Mouse (Mus musculus) ovary, adult 18-20 months (tissue): ENCODE measurements around the gene Acoxl.

Experiments used
- DNase-seq: peaks from one replicate; pipeline ENCODE4 v3.0.0; 2022; ENCODE audit warnings: low spot score, mixed read lengths

Acoxl gene

GRCm38 (mm10) chr2:128033503-128033902, 194.8 kb downstream of the Acoxl start:
- DNase-seq, result no peak

DNA sequence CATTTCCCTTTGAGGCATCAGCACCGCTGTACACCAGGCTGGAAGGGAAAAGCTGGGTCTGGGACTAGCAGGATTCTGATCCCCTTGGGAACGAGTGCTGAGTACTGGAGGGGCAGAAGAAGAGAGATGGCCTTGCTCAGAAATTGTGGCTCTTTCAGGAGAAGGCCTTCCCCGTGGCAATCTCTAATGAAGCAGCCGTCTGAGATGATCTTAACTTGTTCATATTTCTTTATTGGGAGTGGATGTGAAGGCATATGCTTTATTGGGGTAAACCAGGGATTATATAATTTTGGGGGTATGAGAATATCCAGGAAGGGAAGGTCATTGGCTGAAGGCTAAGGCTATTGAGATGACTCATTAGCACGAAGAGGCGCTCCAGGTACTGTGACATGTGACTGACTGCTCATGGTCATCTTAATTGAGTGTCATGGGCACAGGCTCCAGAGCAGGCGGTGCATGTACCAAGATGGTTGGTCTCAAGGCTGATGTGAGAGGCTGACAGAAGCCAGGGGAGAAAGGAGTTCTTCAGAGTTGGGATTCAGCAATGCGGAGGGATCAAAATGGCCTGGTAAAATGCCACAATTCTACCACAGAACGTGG, 195.5 kb downstream of the Acoxl start:
- DNase-seq, result no peak

DNA sequence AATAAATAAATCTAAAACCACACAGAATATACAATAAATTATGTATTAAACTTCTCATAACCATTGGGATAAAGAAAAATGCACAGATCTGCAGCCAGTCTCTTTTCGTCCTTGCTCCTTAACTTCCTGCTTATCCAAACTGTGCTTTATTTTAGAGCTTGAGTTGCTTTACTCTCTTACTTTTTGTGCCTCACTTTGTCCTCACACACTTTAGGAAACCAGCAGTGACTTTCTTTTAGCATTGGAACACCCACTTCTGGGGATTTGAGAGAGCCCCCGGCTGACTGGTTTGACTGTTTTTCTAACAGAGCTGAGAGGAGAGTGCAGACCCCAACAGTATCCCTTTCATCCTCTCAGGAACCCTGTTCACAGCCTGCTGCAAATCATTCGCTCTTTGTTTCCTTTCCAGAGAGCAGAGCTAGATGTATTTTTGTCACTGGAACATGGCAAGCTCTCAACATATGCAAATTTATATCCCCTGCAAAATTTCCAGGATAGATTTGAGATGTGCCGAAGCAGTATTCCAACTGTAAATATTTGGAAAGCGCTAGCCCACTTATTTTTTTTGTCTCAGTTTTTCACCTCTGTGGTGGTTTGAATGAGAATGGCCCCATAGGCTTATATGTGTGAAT, 199.7 kb downstream of the Acoxl start:
- no peak for DNase-seq

DNA sequence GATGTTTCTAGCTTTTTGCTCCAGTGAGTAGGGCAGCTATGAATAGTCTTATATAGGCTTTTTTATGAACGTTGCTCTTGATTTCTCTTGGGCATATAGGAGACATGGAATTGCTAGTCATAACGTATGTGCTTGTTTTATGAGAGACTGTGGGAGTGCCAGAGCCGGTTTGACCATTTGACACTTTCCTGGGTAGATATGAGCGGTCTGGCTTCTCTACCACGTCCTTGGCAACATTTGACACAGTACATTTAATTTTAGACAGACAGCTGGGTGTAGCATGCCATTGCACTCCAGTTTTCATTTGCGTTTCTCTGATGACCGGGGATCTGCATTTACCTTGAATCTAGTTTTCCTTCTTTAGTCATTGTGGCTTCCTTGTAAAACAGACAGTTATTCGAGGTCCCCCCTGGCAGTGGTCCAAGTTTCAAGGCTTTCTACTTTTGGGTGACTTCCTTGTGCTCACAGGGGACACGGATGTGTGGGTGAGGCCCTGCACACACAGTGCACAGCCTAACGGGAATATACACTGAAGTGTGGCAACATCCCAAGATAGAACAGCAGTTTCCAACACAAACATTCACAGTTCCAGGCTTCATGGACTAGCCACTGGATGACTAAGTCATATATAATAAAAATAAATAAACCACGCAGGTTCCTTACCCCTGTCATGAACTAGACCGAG, 202.5 kb downstream of the Acoxl start:
- DNase-seq, result no peak

- no peak for DNase-seq
These were observed 207.8 kb downstream of the Acoxl start for GRCm38 (mm10) chr2:128046454-128046853.

DNA sequence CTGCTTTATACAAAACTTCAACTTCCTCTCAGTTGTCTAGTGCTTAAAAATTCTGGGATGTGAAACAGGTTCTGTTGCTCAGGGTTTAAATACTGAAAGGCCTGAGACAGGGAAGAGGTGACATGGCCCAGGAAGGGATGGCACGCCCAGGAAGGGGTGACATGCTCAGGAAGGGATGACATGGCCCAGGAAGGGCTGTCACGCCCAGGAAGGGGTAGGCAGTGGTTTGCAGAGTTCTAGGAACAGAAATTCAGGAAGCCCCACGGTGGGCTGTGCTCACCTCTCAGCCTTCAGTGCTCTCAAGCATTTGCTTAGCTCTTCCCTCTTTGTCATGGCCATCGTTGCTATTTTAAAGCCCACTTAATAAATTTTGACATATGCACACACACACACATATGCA, 216.2 kb downstream of the Acoxl start:
- DNase-seq, result no peak

DNA sequence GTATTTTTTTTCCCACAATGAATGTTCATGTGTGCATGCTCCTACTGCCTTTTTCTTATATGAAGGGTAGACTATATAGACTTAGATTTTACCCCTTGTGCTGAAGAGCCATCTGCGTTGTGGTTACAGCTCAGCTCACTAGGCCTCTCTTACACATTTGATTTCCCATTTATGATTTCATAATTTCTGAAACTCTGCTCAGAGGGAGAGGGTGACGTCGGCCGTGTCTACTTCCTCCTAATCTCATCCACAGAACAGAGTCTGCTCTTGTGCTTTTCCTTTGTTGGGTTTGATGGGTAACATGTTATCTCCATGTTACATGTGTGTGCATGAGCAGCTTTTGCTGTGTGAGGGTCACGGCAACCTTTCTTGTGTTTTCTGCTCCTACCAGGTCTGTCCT, 219.2 kb downstream of the Acoxl start:
- DNase-seq, result no peak

DNA sequence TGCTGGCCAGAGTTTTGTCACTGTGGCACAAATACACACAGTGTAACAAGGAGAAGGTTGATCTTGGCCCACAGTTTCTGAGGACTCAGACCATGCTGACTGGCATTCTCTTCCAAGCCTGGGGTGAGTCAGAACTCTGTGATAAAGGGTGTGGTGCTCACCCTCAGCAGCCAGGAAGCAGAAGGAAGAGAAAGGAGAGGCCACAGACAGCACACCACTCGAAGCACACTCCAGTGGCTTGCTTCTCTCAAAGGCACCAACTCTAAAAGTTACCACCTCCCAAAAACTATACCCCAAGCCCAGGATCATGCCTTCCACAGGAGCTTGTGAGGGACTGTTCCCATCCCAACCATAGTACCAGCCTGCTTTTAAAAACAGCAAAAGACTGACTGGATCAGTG, 220.0 kb downstream of the Acoxl start:
- no peak for DNase-seq

DNA sequence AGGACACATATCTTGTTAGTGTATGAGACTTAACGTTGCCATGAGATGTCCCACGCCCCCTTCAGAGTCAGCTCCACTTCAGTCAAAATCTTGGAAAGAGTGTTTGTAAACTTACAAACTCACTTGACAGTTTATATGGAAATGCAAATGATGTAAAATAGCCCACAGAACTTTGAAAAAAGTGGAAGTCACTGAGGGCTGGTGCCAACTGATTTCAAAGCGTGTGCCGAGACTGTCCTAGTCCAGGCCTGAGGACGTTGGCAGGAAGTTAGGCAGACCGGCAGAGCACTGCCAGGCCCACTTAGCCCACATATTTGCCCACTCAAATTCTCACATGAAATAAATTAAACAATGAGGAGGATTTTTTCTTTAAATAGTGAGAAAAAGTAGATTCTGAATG, 221.5 kb downstream of the Acoxl start:
- DNase-seq, result no peak

- no peak for DNase-seq
These were observed 222.1 kb downstream of the Acoxl start for GRCm38 (mm10) chr2:128060680-128061287.

GRCm38 (mm10) chr2:128061491-128061890, 222.8 kb downstream of the Acoxl start:
- no peak for DNase-seq

- no peak for DNase-seq
These were observed 224.1 kb downstream of the Acoxl start for GRCm38 (mm10) chr2:128062756-128063155.

- DNase-seq, result no peak
These were observed 226.3 kb downstream of the Acoxl start for GRCm38 (mm10) chr2:128065013-128065412.

DNA sequence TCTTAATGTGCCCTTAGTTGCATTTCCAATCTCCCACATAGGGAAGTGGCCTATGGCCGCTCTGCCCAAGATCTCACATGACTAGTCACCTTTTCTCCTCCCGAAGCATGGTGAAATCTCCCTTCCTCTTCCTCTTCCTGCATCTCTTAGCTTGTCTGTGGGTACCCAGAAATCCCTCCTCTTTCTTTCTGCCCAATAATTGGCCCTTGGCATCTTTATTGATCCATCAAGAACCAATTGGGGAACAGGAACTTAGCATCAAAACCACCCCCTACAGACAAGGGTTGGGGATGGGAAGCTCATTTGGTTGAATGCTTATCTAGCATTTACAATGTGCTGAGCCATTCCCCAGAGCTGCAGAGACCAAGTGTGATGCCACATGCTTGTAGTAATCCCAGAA, 226.9 kb downstream of the Acoxl start:
- DNase-seq, result no peak

GRCm38 (mm10) chr2:128067162-128067561, 228.5 kb downstream of the Acoxl start:
- no peak for DNase-seq

- DNase-seq, result no peak
These were observed 228.9 kb downstream of the Acoxl start for GRCm38 (mm10) chr2:128067596-128067995.

DNA sequence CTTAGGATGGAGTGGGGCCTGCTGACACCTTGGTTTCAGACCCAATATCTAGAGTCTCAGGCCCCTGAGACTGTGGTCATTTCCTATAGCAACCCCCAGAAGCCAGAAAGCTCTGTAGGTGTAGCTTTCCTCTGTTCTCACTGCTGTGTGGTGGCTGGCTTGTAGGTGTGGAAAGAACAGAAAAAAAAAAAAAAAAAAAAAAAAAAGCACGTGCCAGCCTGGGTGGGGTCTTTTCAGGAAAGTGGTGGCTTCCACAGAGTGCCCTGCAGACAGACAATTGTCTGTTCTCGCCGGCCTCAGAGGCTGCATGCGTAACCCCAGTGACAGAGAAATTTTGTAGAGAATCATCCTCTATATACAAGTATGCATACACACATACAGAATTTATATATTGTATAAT, 229.5 kb downstream of the Acoxl start:
- no peak for DNase-seq

DNA sequence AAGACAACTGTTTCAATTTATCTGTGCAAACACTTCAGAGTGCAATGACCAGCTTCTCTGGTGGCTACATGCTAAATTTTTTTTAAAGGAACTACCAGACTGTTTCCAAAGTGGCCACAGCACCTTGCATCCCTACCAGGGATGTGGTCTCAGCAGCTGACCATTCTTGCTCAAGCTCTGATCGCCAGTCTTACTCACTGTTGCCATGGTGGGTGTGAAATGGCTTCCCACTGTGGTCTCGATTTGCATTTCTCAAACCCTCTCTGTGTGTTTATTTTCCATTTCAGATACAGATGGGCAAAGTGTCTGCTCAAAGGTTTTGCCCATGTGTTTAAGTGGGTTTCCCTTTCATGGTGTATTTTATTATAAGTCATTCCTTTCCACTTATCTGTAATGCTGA, 230.3 kb downstream of the Acoxl start:
- no peak for DNase-seq

GRCm38 (mm10) chr2:128071791-128072190, 233.1 kb downstream of the Acoxl start:
- DNase-seq, result no peak

DNA sequence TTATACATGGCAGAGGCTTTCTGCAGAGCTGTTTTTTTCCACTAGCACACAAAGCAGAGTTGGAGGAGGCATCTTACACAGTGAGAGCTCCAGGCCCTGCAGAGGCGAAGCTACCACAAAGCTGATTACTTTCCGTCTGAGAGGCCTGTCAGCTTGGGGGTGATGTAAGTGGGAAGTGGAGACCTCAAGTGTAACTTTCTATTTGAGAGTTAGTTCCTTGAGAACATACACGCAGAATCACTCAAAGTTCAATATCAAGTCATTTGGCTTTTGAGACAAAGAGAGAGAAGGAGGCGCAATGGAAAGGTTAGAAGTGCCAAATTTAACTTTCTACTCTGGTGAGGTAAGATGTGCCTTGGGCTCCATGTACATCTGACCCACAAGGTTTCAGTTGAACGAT, 234.3 kb downstream of the Acoxl start:
- DNase-seq, result no peak

DNA sequence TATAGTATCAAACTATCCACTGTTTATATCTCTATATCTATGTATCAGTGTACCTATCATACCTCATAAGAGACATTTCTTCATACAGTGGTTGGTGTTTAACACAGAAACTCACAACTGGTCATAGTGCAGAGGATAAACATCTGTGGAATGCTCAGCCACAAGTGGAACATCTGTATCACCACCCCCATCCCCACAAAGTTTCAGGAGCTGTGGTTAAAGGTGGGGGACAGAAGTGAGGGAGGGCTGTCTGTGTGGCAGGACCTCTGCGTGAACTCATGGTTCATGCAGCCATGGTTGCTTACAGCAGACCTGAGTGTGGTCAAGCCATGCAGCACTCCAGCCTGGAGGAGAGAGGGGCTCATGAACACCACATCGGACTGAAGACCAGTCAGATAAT, 234.9 kb downstream of the Acoxl start:
- DNase-seq, result no peak

DNA sequence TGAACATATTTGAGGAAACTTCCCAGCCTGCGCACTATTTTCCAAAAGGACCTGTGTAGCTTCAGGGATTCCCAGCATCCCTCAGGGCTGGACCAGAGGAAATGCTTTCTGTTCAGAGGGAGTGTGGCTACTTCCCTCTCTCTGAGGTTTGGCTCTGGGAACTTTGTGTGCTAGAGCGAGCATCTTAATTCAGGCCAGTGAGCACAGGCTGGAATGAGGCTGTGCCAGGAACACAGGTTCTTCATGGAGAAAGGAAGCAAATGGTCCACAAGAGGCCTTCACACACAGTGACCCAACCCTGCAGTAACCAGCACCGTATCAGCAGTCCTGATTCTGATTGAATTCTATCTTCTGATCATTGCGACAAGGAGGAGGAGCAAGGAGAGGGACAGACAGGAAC, 238.3 kb downstream of the Acoxl start:
- DNase-seq, result no peak

- DNase-seq, result no peak
These were observed 240.2 kb downstream of the Acoxl start for GRCm38 (mm10) chr2:128078859-128079258.
